Mouse (Mus musculus): ENCODE measurements at regions not wholly inside any gene's neighbourhood (a gene's known extent, or its start where the extent isn't known, plus 50 kb on each side); places are given as distances from the start of the nearest gene placed in this dataset.

DNA sequence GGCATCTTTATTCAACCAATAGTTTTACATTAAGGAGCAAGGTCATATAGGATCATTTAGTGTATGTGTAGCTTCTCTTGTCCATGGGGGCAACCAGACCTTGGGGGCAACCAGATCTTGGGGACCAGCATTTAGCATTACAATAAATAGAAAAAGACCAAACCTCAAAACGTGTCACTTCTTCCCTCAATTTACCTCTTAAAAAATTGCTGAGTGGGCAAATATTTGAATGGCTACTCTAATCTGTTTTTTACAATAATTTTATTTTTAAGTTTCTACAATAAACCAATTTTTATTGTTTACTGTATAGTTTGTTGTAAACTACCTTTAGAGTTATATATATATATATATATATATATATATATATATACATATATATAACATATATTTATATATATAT, 92.7 kb upstream of the B430218F22Rik start:
- TF ChIP-seq EP300 (IDR thresholded peaks at IDR 0.05; ENCODE audit: insufficient read depth, low read depth, low read length) (no peak), CTCF (IDR thresholded peaks at IDR 0.05; ENCODE audit: low read depth, low read length) (no peak)
